Mouse (Mus musculus) liver, adult 2 months (tissue): ENCODE measurements at regions not wholly inside any gene's neighbourhood (a gene's known extent, or its start where the extent isn't known, plus 50 kb on each side); places are given as distances from the start of the nearest gene placed in this dataset.
A peak's percentile ranks its signal among the peaks of the same experiment; 100 is the strongest.

Source experiments
- DNase-seq: peaks from one replicate; pipeline ENCODE4 v3.0.0-alpha.2; 2011; ENCODE audit warnings: low read depth, low spot score; ENCODE audit errors: extremely low read depth
- H3K27ac ChIP-seq: fragments of 200-500 bp; replicated peaks from 2 replicates; pipeline ENCODE4 v1.5.1; 2012; ENCODE audit warnings: low read depth, mild to moderate bottlenecking, control low read depth, inconsistent platforms, low read length; ENCODE audit not compliant: insufficient read depth
- H3K27me3 ChIP-seq: fragments of 200-500 bp; 2 replicates; pipeline ENCODE4 v1.6.1; 2012; ENCODE audit warnings: mild to moderate bottlenecking, moderate library complexity, low read length, inconsistent platforms; ENCODE audit not compliant: control insufficient read depth, insufficient read depth
- H3K36me3 ChIP-seq: fragments of 200-500 bp; 2 replicates; pipeline ENCODE4 v1.6.1; 2012; ENCODE audit warnings: low read length, inconsistent platforms; ENCODE audit not compliant: control insufficient read depth, insufficient read depth
- H3K4me1 ChIP-seq: fragments of 200-500 bp; 2 replicates; pipeline ENCODE4 v1.6.1; 2011; ENCODE audit warnings: low read length; ENCODE audit not compliant: control insufficient read depth, insufficient read depth
- H3K4me3 ChIP-seq: fragments of 200-500 bp; 2 replicates; pipeline ENCODE4 v1.5.1; 2011; ENCODE audit warnings: low read depth, mild to moderate bottlenecking, control low read depth, low read length, moderate library complexity; ENCODE audit not compliant: insufficient read depth
- H3K79me2 ChIP-seq: fragments of 200-500 bp; 2 replicates; pipeline ENCODE4 v1.6.1; 2012; ENCODE audit warnings: inconsistent platforms, mild to moderate bottlenecking, low read length, moderate library complexity; ENCODE audit not compliant: control insufficient read depth, insufficient read depth
- H3K9ac ChIP-seq: fragments of 200-500 bp; 2 replicates; pipeline ENCODE4 v1.6.1; 2012; ENCODE audit warnings: low read depth, mild to moderate bottlenecking, control low read depth, inconsistent platforms, low read length
- CTCF ChIP-seq: fragments of 200-500 bp; IDR thresholded peaks from 2 replicates; pipeline ENCODE4 v1.5.1; 2011; ENCODE audit warnings: low read depth, low read length, control low read depth
- POLR2A ChIP-seq: fragments of 200-500 bp; IDR thresholded peaks from 2 replicates; pipeline ENCODE4 v1.6.1; 2011; ENCODE audit warnings: low read length, control low read depth; ENCODE audit not compliant: insufficient read depth; ENCODE audit errors: extremely low read depth
- WGBS: fragments of 180-500 bp; shearing (Covaris S2); methylation state at CpG from one replicate; pipeline ENCODE4 v1.1.7; 2018; 5-methylcytosine and 5-hydroxymethylcytosine counted together

DNA sequence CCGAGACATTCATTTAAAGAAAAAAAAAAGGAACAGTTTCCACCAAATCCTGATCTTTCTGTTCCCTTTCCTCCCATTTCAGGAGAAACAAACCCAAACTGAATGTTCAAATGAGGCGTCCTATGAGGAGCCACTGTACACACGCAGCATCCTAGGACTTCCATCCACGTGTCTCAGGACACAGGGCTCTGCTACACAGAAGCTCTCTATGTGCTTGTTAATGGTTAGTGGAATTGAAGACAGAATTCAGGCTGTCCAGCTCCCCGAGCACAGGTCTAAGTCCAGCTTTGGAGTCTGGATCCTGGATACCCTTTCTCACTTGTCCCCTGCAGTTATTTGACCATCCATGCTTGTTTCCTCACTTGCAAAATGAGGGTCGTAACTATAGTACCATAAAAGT, 444.4 kb downstream of the Tns3 start:
- Histone ChIP-seq H3K79me2 (no peaks in the 10 kb centered on the region), H3K36me3 (no peaks in the 10 kb centered on the region), H3K27me3 (no peaks in the 10 kb centered on the region), H3K9ac (no peak overlapping the region), H3K4me1 (no peaks in the 10 kb centered on the region), H3K27ac (peak overlapping the region; percentile 48; the same call in 1 of the 2 replicates), H3K4me3 (no peak overlapping the region)
- WGBS: 72% methylated on average over 6 of the region's 6 CpGs
- peak; percentile 20 for DNase-seq
- TF ChIP-seq CTCF (no peak), POLR2A (no peak)

DNA sequence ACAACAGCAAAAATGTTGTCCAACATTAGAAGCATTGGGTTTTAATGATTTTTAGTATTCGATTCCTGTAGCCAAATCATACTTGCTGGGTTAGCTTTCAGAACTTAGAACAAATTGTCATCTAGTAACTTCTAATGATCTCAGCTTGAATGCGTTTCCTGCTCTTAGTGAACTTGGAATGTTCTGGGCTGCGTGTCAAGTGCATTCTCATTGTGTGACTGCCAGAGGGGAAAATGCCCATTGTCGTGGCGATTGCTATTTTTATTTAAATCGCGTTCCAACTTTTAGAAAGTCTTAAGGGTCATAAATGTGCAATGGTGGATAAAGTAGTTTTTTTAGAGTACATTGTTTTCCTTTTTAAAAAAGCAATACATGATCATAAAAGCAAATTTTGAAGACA, 448.7 kb downstream of the Tns3 start:
- Histone ChIP-seq H3K27me3 (no peaks in the 10 kb centered on the region), H3K4me3 (no peak overlapping the region), H3K9ac (no peak overlapping the region), H3K36me3 (no peaks in the 10 kb centered on the region), H3K27ac (no peak overlapping the region), H3K4me1 (no peaks in the 10 kb centered on the region; the same call in 1 of the 2 replicates), H3K79me2 (no peaks in the 10 kb centered on the region)
- no peak for TF ChIP-seq POLR2A
- TF ChIP-seq CTCF: no peak
- peak; percentile 16 for DNase-seq
- WGBS: 70% methylated on average over 7 of the region's 7 CpGs

DNA sequence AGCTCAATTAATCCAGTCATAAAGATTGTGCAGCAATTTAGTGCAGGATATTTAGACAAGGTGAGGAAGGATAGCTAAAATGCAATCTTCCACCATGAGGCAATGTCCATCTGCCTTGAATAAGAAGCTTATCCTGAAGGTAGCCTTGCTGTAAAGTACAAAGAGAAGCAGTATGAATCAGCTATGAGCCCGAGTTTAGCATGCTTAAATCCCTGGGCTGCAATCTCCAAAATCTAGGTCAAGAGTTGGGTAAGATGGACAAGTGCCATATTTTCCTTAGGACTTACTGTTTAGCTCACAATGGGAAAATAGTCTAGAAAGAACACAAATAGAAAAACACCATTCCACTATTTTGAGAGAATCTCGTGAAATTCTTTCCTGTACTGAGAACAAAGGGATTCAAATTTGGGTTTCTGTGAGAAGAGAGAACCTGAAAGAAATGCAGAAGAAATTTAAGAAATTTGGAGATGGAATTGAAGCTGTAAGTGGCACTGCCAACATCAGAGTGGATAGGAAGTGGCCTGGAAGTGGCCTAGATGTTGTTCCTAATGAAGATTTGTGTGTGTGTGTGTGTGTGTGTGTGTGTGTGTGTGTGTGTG, 449.9 kb downstream of the Tns3 start:
- no peaks in the 10 kb centered on the region for H3K36me3 ChIP-seq
- no peak overlapping the region for H3K27ac ChIP-seq
- no peaks in the 10 kb centered on the region; the same call in 1 of the 2 replicates for H3K4me1 ChIP-seq
- 38% methylated on average over 2 of the region's 2 CpGs for WGBS
- no peak overlapping the region for H3K4me3 ChIP-seq
- no peaks in the 10 kb centered on the region for H3K79me2 ChIP-seq
- H3K9ac ChIP-seq: no peak overlapping the region
- TF ChIP-seq POLR2A (no peak), CTCF (no peak)
- DNase-seq: peak; percentile 54
- H3K27me3 ChIP-seq: no peaks in the 10 kb centered on the region

DNA sequence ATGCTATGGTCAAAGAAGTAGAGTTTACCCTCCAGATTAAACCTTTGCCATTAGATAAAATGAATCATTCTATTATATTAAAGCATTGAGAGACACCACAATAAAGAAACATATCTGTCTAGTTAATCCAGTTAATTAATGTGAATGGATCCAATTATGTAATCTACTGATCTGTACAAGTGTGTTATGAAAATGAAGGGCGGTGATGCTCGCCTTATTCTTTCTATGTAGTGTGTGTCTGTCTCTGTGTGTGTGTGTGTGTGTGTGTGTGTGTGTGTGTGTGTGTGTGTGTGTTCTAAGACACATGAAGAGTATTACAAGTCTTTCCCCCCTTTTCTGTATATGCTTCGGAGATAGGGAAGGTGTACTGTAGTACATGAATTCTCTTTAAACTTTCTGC, 451.2 kb downstream of the Tns3 start:
- no peak for DNase-seq
- H3K36me3 ChIP-seq: no peaks in the 10 kb centered on the region
- no peak overlapping the region for H3K9ac ChIP-seq
- TF ChIP-seq POLR2A (no peak), CTCF (no peak)
- H3K4me1 ChIP-seq: no peaks in the 10 kb centered on the region; the same call in 1 of the 2 replicates
- H3K4me3 ChIP-seq: no peak overlapping the region
- no peaks in the 10 kb centered on the region for H3K27me3 ChIP-seq
- H3K27ac ChIP-seq: no peak overlapping the region
- no peaks in the 10 kb centered on the region for H3K79me2 ChIP-seq
- 90% methylated on average over 3 of the region's 3 CpGs for WGBS

DNA sequence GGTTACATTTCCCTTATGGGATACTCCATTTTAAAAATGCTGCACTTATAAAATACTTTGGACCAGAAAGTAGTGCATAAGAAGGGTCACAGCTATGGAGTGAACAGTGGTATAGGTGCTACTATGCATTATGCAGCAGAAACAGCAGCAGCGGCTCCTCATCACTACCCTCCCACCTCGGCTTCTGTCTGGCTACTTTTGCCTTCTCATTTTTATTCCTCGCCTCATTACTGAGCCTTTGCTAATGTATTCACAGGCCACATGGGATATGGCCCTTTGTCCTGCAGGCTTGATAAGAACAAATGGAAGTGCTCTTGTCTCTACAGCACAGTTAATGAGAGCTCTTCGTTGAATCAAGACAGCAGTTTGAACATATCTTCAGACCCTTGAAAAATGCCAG, 451.6 kb downstream of the Tns3 start:
- H3K36me3 ChIP-seq: no peaks in the 10 kb centered on the region
- no peak for TF ChIP-seq POLR2A
- TF ChIP-seq CTCF: no peak
- H3K4me1 ChIP-seq: no peaks in the 10 kb centered on the region; the same call in 1 of the 2 replicates
- no peak overlapping the region for H3K4me3 ChIP-seq
- H3K9ac ChIP-seq: no peak overlapping the region
- DNase-seq: no peak
- no peaks in the 10 kb centered on the region for H3K79me2 ChIP-seq
- WGBS: 84% methylated on average over 4 of the region's 4 CpGs
- no peak overlapping the region for H3K27ac ChIP-seq
- H3K27me3 ChIP-seq: no peaks in the 10 kb centered on the region

DNA sequence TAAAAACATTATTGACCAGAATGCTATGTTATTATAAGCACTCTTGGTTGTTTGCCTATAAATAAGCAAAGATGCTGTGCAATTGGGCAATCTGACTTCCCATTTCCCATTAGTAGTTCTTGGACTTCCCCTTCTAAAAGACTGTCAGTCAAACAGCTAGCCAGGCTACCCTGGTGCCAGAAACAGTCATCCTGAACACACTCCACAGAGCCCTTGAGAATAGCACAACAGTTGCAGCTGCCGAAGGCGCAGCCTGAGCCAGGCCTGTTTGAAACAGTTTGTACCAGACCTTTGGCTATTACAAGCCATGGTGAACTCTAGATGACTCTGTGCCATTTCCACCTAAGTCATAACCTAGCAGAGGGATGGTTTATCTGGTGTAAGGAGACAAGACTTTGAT, 455.3 kb downstream of the Tns3 start:
- Histone ChIP-seq H3K79me2 (no peaks in the 10 kb centered on the region), H3K27me3 (no peaks in the 10 kb centered on the region), H3K27ac (no peak overlapping the region), H3K4me3 (no peak overlapping the region), H3K9ac (no peak overlapping the region), H3K4me1 (no peaks in the 10 kb centered on the region), H3K36me3 (no peaks in the 10 kb centered on the region)
- TF ChIP-seq CTCF (no peak), POLR2A (no peak)
- DNase-seq: no peak
- 88% methylated on average over 2 of the region's 2 CpGs for WGBS
